Mouse (Mus musculus) retina, embryonic 14.5 days (tissue): ENCODE results near the gene Nmt1.

Experiments used
- DNase-seq: peaks from one replicate; pipeline ENCODE4 v3.0.0-alpha.2; 2015; ENCODE audit warnings: low spot score

The Nmt1 gene

GRCm38 (mm10) chr11:103028176-103028891 is at the start of gene Nmt1, which contains the start of gene Dcakd:
Gene Nmt1, plus strand, starts transcription at chr11:103028190.
Gene Dcakd, minus strand, starts transcription at chr11:103028333.
- DNase-seq, result peak; percentile 97

GRCm38 (mm10) chr11:102981151-102981890 is 46.7 kb upstream of the Nmt1 start:
- no peak for DNase-seq

- DNase-seq, result no peak
Observed at GRCm38 (mm10) chr11:102984086-102984485, 43.9 kb upstream of the Nmt1 start.

GRCm38 (mm10) chr11:102984615-102985014 is 43.4 kb upstream of the Nmt1 start:
- peak; percentile 32 for DNase-seq

- DNase-seq, result no peak
Observed at GRCm38 (mm10) chr11:102985160-102985559, 42.8 kb upstream of the Nmt1 start.

GRCm38 (mm10) chr11:102989641-102990151 is 38.3 kb upstream of the Nmt1 start:
- no peak for DNase-seq

- DNase-seq, result peak; percentile 52
Observed at GRCm38 (mm10) chr11:102990152-102990663, 37.8 kb upstream of the Nmt1 start.

GRCm38 (mm10) chr11:102991681-102992080 is 36.3 kb upstream of the Nmt1 start:
- peak; percentile 54 for DNase-seq

GRCm38 (mm10) chr11:102992940-102993339 is 35.0 kb upstream of the Nmt1 start:
- peak; percentile 89 for DNase-seq

GRCm38 (mm10) chr11:102993420-102994029 is 34.5 kb upstream of the Nmt1 start:
- no peak for DNase-seq

- no peak for DNase-seq
Observed at GRCm38 (mm10) chr11:102994952-102995351, 33.0 kb upstream of the Nmt1 start.

GRCm38 (mm10) chr11:102996385-102996784 is 31.6 kb upstream of the Nmt1 start:
- DNase-seq, result no peak

GRCm38 (mm10) chr11:102996991-102997770 is 30.8 kb upstream of the Nmt1 start:
- no peak for DNase-seq

- DNase-seq, result no peak
Observed at GRCm38 (mm10) chr11:102998254-102998576, 29.8 kb upstream of the Nmt1 start.

- peak; percentile 55 for DNase-seq
Observed at GRCm38 (mm10) chr11:102998577-102999316, 29.2 kb upstream of the Nmt1 start.

GRCm38 (mm10) chr11:102999317-102999970 is 28.5 kb upstream of the Nmt1 start:
- no peak for DNase-seq

- no peak for DNase-seq
Observed at GRCm38 (mm10) chr11:103000111-103000510, 27.9 kb upstream of the Nmt1 start.

GRCm38 (mm10) chr11:103001063-103001462 is 26.9 kb upstream of the Nmt1 start:
- no peak for DNase-seq

GRCm38 (mm10) chr11:103003210-103003609 is 24.8 kb upstream of the Nmt1 start:
- DNase-seq, result no peak

GRCm38 (mm10) chr11:103004852-103005251 is 23.1 kb upstream of the Nmt1 start:
- no peak for DNase-seq
